Mouse (Mus musculus): ENCODE data around the gene Dnajc19. TPM values are rescaled to one million over a fixed set of nuclear protein-coding genes. Genes with fewer than 3 reads are reported as not detected.

The Dnajc19 gene
- total and polyA plus RNA-seq, 3 experiments, result 125 to 149 (median 129) TPM

DNA sequence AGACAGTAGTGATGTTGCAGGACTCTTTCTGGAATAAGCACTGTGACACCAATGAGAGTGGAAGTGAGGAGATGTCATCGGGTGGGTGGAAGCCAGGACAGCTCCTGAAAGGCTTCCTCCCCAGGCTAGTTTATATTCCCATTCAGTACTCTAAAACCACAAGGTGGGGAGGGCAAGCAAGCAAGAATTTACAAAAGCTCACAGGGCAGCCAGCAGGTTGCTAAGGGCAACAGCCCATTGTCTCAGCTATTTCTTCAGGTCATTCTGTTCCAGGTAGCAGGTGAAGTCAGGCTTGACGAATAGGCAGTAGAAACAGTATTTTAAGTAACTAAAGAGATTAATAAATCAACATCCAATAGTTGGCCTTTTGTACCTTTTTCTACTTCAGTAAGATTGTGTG lies 74.8 kb downstream of the Dnajc19 start:
- intact Hi-C loops (cut with DNase I), result no loop called here
- no peak overlapping the region for H3K9ac ChIP-seq (ENCODE audit: low read depth, low read length)
- H3K4me1 ChIP-seq (ENCODE audit: control insufficient read depth, insufficient read depth, low read length), result no peaks in the 10 kb centered on the region
- no peak for DNase-seq
- H3K27ac ChIP-seq, result no peak overlapping the region
- TF ChIP-seq POLR2A (IDR thresholded peaks at IDR 0.05; ENCODE audit: insufficient read depth, low read depth, low read length) (no peak), EP300 (IDR thresholded peaks at IDR 0.05; ENCODE audit: insufficient read depth, low read depth, low read length) (no peak), CTCF (IDR thresholded peaks at IDR 0.05) (no peak)
- H3K27me3 ChIP-seq (ENCODE audit: control insufficient read depth, insufficient read depth, low read length), result no peaks in the 10 kb centered on the region
- H3K4me3 ChIP-seq, result no peak overlapping the region
- WGBS, result 86% methylated on average over 2 of the region's 2 CpGs
- no peaks in the 10 kb centered on the region for H3K36me3 ChIP-seq (ENCODE audit: control insufficient read depth, insufficient read depth, low read length)
- H3K79me2 ChIP-seq (replicated peaks; ENCODE audit: control insufficient read depth, insufficient read depth, low read length), result no peaks in the 10 kb centered on the region

Other genes starting within 250 kb of the Dnajc19 start
- under 1 TPM; 0.09 to 0.13 TPM for gene Ccdc39, start 237.0 kb downstream of the Dnajc19 start, total RNA-seq (2021)
- 0.47 and 2.5 TPM in 2 replicates for gene Ccdc39, start 237.0 kb downstream of the Dnajc19 start, polyA plus RNA-seq (2012; rRNA removed)
- gene Fxr1, start 61.4 kb downstream of the Dnajc19 start, total RNA-seq (2021), result 100 to 1,000 TPM; 177 to 197 TPM
- 32.2 and 73.2 TPM in 2 replicates for gene Fxr1, start 61.4 kb downstream of the Dnajc19 start, polyA plus RNA-seq (2012; rRNA removed)

Data from heart, adult 2 months (tissue).